Mouse (Mus musculus) megakaryocyte, embryonic 14.5 days (primary cell): ENCODE data around the gene Ect2l. TPM values are rescaled to one million over a fixed set of nuclear protein-coding genes. Genes with fewer than 3 reads are reported as not detected.
"Not testable (repeated sequence)": the region's sequence is repeated elsewhere in the genome, so short reads cannot be mapped to it uniquely, and the experiment has no call there.

ENCODE experiments used
- H3K27me3 ChIP-seq: replicated peaks from 2 replicates; pipeline ENCODE3; 2012; ENCODE audit warnings: inconsistent platforms
- H3K36me3 ChIP-seq: replicated peaks from 2 replicates; pipeline ENCODE3; 2012; ENCODE audit warnings: low read length, inconsistent platforms, mixed read lengths
- H3K4me1 ChIP-seq: 2 replicates; pipeline ENCODE4 v1.6.1; 2012; ENCODE audit warnings: inconsistent platforms
- H3K4me3 ChIP-seq: replicated peaks from 2 replicates; pipeline ENCODE3; 2012; ENCODE audit warnings: moderate library complexity, mild to moderate bottlenecking, inconsistent platforms
- H3K9me3 ChIP-seq: 2 replicates; pipeline ENCODE4 v1.6.1; 2012; ENCODE audit warnings: inconsistent platforms
- FLI1 ChIP-seq: IDR thresholded peaks from 2 replicates; pipeline ENCODE4 v1.6.1; 2012; ENCODE audit warnings: low read length, inconsistent platforms, mixed read lengths
- GATA1 ChIP-seq: IDR thresholded peaks from 3 replicates; pipeline ENCODE4 v1.6.1; 2012; ENCODE audit warnings: mixed read lengths, low read length, inconsistent platforms, borderline replicate concordance
- polyA plus RNA-seq: library from polyadenylated mRNA; stranded (reverse); fragments of >175 nt; gene quantifications from 2 replicates; pipeline ENCODE4 v1.2.3, GENCODE M21; 2012; ENCODE audit warnings: low replicate concordance; ENCODE audit not compliant: insufficient read depth

The Ect2l gene
- polyA plus RNA-seq, 1 experiment, result not detected

DNA sequence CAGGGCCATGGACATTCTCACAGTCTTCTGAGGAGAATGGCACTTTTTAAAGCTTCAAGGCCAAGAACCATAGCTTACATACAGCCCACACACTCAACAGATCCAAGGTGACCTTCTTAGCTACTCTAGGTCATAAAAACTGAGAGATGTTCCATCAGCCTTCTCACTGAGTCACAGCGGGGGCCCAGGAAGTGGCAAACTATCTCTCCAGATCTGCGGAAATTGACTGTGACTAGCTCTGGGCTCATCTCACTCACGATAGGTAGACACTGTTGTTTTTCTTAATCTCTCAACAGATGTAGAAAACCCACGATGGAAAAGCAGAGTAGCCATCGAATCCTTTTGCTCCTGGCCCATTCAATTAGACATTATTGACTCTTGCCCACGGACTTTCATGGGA lies 68.5 kb downstream of the Ect2l start:
- TF ChIP-seq FLI1 (no peak), GATA1 (no peak)
- Histone ChIP-seq H3K27me3 (no peaks in the 10 kb centered on the region), H3K4me3 (no peak overlapping the region)

DNA sequence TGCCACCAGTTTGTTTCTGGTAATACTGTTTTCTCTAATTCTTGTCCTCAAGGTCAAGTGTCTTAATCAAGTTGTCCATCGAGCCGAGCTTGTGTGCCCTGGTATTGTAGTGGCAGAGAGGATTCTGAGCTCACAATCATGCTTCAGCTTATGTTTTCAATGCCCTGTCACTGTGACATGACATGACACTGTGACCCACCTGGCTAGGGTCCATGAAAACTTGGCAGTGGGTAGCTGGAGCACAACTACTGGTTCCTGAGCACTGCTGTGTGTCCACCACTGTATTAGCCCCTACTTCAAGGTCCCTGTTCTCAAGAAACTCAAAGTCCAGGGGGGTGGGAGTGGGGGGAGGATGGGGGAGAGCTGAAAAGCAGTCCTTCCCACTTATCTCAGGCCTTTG lies 69.3 kb downstream of the Ect2l start:
- no peaks in the 10 kb centered on the region for H3K36me3 ChIP-seq
- no peaks in the 10 kb centered on the region for H3K9me3 ChIP-seq
- no peaks in the 10 kb centered on the region for H3K4me1 ChIP-seq
- H3K4me3 ChIP-seq, result no peak overlapping the region
- no peaks in the 10 kb centered on the region for H3K27me3 ChIP-seq
- TF ChIP-seq FLI1 (no peak), GATA1 (no peak)

More for the DNA sequence above, 68.5 kb downstream of the Ect2l start:
- Histone ChIP-seq H3K9me3 (no peaks in the 10 kb centered on the region), H3K4me1 (no peaks in the 10 kb centered on the region), H3K36me3 (no peaks in the 10 kb centered on the region)

DNA sequence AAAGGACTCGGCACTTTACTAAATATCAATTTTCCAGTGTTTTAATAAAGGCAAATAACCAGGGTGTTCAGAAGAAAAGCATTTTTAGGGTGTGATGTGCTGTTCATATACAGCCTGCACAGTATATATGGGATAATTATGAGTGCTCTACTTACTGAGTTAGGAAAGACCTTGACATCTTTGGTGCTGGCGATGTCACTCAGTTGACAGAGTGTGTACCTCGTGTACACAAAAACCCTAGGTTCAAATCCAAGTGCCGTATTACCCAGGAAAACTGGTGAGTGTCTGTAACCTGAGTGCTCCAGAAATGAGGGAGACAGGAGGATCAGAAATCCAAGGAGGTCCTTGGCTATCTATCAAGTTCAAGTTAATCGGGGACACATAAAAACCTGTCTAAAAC lies 71.1 kb downstream of the Ect2l start:
- H3K9me3 ChIP-seq, result no peaks in the 10 kb centered on the region
- no peak overlapping the region for H3K4me3 ChIP-seq
- TF ChIP-seq GATA1 (no peak), FLI1 (no peak)
- no peaks in the 10 kb centered on the region for H3K27me3 ChIP-seq
- H3K36me3 ChIP-seq, result no peaks in the 10 kb centered on the region
- no peaks in the 10 kb centered on the region for H3K4me1 ChIP-seq

DNA sequence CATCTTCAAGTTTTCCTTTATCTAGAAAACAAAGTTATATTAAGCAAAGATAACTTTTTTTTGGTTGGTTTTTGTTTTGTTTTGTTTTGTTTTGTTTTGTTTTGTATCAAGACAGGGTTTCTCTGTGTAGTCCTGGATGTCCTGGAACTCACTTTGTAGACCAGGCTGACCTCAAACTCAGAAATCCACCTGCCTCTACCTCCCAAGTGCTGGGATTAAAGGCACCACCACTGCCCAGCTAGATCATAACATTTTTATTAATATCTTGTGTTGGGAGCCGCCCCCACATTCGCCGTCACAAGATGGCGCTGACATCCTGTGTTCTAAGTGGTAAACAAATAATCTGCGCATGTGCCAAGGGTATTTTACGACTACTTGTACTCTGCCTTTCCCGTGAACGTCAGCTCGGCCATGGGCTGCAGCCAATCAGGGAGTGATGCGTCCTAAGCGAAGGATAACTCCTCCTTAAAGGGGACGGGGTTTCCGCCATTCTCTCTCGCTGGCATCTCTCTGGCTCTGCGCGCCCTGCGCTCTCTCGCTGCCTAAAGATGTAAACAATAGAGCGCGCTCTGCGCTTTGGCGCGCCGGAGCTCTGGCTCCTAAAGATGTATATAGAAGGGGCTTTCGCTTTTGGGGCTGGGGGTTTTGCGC lies 71.7 kb downstream of the Ect2l start:
- H3K9me3 ChIP-seq, H3K27me3 ChIP-seq, H3K4me3 ChIP-seq, H3K4me1 ChIP-seq, H3K36me3 ChIP-seq: not testable (repeated sequence)

DNA sequence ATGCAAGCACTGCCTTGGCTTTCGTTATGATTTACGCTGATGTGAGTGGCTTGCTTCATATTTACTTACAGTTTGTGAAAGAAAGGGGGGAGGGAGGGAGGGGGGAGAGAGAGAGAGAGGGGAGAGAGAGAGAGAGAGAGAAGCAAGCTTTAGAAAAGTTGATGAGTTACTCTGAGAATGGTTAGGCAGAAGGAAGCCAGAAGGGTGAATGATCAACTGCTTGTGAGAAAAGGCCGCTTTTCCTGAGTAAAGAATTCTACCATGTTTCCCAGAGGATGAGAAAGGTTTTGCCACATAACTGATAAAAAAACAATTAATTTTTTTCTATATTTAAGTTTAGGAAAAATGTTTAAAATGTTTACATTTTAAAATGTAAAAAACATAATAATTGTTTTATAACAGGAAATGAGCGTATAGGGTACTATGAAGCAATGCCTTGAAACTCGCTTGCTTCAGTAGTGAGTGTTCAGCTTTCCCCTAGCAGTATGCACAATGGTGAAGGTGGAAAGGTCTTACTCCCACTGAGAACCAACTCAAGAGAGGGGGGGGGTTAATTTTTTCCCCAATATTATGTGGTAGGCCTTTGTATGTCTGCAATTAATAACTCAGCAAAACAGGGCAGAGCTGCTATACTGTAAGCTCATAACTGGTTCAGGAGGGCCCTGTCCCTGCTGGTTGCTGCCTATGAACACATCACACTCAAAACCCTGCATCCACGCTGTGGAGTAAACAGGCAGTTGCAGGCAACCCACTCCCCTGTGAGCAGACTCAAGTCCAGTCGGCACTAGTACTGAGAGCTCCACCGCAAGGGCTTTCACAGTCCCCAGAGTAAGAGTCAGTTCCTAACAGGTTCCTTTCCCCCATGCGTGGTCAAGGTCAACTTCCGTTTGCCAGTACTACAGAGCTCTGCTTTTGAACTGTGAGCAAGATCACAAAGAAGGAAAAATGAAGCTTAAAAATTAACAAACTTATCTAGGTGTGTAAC lies 78.7 kb downstream of the Ect2l start:
- Histone ChIP-seq H3K4me1 (no peaks in the 10 kb centered on the region), H3K9me3 (no peaks in the 10 kb centered on the region), H3K4me3 (no peak overlapping the region), H3K27me3 (no peaks in the 10 kb centered on the region), H3K36me3 (peaks cover 7% of the 10 kb centered on the region)
- TF ChIP-seq GATA1, result no peak
- no peak for TF ChIP-seq FLI1

DNA sequence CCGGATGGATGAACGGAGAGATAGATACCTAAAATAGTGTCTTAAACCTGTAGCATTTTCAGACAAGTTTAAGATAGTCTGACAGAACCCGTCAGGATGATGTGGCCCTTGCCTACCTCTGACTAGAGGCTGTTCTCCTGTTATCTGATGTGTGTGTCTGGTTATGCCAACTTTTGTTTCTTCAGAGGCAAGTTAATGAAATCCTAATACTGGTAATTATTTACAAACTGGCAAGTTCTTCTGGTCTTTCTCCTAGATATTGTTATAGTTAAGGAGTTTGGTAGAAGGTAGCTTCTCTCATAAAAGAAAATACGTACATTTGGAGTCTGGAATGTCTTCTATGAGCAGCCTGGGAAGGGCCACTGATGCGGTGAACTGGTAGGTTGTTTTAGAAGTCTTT lies 80.4 kb downstream of the Ect2l start:
- Histone ChIP-seq H3K4me3 (no peak overlapping the region), H3K27me3 (no peaks in the 10 kb centered on the region), H3K9me3 (no peaks in the 10 kb centered on the region), H3K4me1 (no peaks in the 10 kb centered on the region), H3K36me3 (peaks cover 18% of the 10 kb centered on the region)
- no peak for TF ChIP-seq GATA1
- TF ChIP-seq FLI1, result no peak

DNA sequence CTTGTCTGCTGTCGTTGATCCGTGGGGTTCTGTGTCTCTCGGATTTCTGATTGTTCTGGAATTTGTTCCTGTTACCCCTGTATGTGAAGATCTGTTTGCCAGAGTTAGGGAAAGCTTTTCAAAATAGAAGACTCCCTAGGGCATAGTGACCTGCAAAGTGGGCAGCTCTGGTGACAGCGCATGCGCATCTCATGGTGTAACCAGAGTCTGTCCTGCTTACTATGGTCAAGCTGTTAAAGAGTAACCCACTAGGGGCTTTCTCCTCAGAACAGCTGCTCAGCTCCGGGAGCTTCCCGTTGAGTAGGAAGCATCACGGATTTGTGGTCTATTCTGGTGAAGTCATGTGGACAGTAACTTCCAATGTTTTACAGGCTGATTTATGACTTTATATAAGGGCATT lies 92.4 kb downstream of the Ect2l start:
- Histone ChIP-seq H3K4me1 (peaks cover 3% of the 10 kb centered on the region; the same call in 1 of the 2 replicates), H3K36me3 (peaks cover 91% of the 10 kb centered on the region), H3K9me3 (no peaks in the 10 kb centered on the region), H3K4me3 (no peak overlapping the region), H3K27me3 (no peaks in the 10 kb centered on the region)
- TF ChIP-seq FLI1 (no peak), GATA1 (no peak)

DNA sequence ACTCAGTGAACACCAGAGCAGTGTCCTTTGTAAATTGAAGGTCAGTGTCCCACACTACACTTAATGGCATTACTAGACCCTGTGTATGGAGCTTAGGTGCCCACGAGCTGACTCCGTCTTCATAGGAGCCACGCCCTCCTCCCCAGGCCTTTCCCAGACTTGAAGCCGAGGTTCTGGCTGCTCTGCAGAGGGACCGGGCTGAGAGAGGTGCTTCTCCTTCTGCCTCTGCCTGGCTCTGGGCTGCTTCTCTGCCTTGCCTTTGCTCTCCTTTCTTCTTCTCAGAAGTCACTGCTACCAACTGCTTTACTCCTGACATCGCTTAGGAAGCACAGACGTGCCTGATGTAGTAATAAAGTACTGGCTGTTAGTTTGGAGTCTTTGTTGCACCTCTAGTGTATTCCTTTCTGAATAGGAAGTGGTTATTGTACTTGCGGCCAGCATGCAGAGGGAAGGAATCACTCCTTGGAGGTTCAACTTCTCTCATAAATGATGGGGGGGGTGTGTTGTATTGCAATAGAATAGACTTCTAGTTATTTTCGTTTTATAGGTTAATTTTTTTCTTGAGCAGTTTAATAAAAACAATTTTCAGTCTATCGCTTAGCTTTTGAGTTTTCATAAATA lies 97.1 kb downstream of the Ect2l start:
- Histone ChIP-seq H3K9me3 (no peaks in the 10 kb centered on the region), H3K4me1 (0 out of 2 replicates have a peak, but pooled peaks cover 4% of the 10 kb centered on the region), H3K36me3 (peaks cover 64% of the 10 kb centered on the region), H3K4me3 (no peak overlapping the region), H3K27me3 (no peaks in the 10 kb centered on the region)
- no peak for TF ChIP-seq FLI1
- TF ChIP-seq GATA1, result no peak

DNA sequence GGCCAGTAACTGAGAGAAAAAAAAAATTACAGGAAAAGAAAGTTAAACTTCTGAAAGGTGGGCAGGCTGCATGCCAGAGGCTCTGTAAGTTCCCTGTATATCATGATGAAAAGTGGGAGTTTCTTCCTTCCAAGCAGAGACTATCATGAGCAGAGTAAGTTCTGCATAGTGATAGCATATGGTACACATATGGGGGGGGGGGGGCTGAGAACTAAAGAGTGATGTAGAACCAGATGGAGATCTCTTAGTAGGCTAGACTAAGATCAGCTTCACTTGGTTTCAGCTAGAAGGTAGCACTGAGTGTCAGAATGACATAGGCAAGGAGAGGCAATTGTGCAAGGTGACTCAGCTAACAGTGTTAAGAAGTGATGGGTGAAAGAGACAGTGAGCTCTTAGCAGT lies 99.8 kb downstream of the Ect2l start:
- no peak for TF ChIP-seq GATA1
- TF ChIP-seq FLI1, result no peak
- Histone ChIP-seq H3K27me3 (no peaks in the 10 kb centered on the region), H3K4me3 (no peak overlapping the region), H3K9me3 (no peaks in the 10 kb centered on the region), H3K4me1 (0 out of 2 replicates have a peak, but pooled peaks cover 4% of the 10 kb centered on the region), H3K36me3 (peaks cover 61% of the 10 kb centered on the region)

DNA sequence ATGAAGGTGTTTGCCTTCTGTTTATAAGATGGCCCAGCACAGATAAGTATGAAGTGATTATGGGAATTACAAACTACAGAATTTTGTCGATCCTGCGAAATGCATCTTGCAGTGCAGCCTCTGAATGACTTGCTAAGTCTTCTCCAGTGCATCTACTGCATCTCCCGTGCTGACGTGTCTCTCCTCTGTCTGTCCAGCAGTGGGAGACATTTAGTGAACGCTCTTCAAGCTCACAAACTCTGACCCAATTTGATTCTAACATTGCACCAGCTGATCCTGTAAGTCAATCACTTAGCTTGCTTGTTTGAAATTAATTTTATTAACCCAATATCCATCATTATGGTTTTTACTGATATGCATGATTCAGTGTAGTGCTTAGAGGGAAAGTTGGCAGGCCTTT lies 103.2 kb downstream of the Ect2l start:
- Histone ChIP-seq H3K36me3 (peaks cover 69% of the 10 kb centered on the region), H3K27me3 (no peaks in the 10 kb centered on the region), H3K9me3 (no peaks in the 10 kb centered on the region), H3K4me3 (no peak overlapping the region), H3K4me1 (no peaks in the 10 kb centered on the region)
- no peak for TF ChIP-seq FLI1
- TF ChIP-seq GATA1, result no peak
